Mouse (Mus musculus) myocyte (in vitro differentiated cells): ENCODE measurements around the gene Orc5.

Source experiments
- E2F4 ChIP-seq: IDR thresholded peaks from one replicate; pipeline ENCODE4 v1.6.1; 2011; ENCODE audit warnings: mild to moderate bottlenecking, control low read depth, moderate library complexity; ENCODE audit not compliant: insufficient read depth
- MAX ChIP-seq: IDR thresholded peaks from one replicate; pipeline ENCODE4 v1.6.1; 2011; ENCODE audit warnings: low read depth, mild to moderate bottlenecking, control low read depth
- MYOD1 ChIP-seq, 3 experiments: IDR thresholded peaks; one replicate each; pipeline ENCODE4 v1.6.1; 2011; ENCODE audit warnings: control low read depth in 2 of 3, low read depth in 2 of 3, mild to moderate bottlenecking in 2 of 3, moderate library complexity in 1 of 3; ENCODE audit not compliant: insufficient read length in 2 of 3, control insufficient read depth in 1 of 3
- POLR2A ChIP-seq: IDR thresholded peaks from one replicate; pipeline ENCODE4 v1.6.1; 2011; ENCODE audit warnings: low read depth, mild to moderate bottlenecking, control low read depth, moderate library complexity; ENCODE audit not compliant: insufficient read length
- POLR2AphosphoS2 ChIP-seq: IDR thresholded peaks from one replicate; pipeline ENCODE4 v1.6.1; 2011; ENCODE audit warnings: low read depth, control low read depth; ENCODE audit not compliant: insufficient read length
- SRF ChIP-seq: IDR thresholded peaks from one replicate; pipeline ENCODE4 v1.6.1; 2011; ENCODE audit warnings: low read depth; ENCODE audit not compliant: control insufficient read depth, insufficient read length
- TCF3 ChIP-seq: IDR thresholded peaks from one replicate; pipeline ENCODE4 v1.6.1; 2011; ENCODE audit warnings: low read depth, control low read depth; ENCODE audit not compliant: insufficient read length
- USF1 ChIP-seq: IDR thresholded peaks from one replicate; pipeline ENCODE4 v1.6.1; 2011; ENCODE audit warnings: low read depth, mild to moderate bottlenecking, control low read depth, moderate library complexity

DNA sequence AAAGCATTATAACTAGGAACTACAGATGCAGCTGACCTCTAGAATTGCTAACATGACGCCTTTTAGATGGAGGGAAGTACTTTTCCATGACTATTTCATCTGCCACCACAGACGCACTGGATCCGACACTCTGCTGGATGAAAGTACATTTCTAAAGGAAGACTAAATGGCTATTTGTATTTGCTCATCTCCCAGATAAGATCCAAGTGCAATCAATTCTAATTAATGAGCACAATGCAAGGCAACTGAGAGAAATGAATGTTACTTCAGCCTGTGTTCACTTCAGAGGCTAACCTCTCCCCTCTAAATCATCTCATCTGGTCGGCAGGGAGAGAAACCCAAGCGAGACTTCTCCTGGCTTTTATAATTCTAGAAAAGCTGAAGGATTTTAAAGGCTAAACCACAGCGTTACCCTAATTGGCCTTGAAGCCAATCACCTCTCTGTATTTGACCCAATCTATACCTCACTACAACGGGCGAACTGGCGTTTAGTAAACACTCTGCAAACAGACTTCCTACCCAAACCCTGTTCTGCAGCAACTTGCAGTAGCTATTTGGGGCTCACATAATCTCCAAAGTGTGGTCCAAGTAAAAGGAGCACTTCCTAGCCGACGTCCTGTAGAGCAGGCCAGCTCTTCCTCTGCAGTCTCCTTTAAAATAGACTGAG lies 730 bp downstream of the Orc5 start:
- TF ChIP-seq SRF (no peak), USF1 (no peak), MAX (no peak), MYOD1 (IDR thresholded peaks at IDR 0.05; ENCODE audit: control insufficient read depth in 1 of 3, insufficient read length in 2 of 3, low read depth in 2 of 3) (no peak), POLR2A (no peak), POLR2AphosphoS2 (no peak), E2F4 (no peak), TCF3 (no peak)
